Mouse (Mus musculus): ENCODE results near the gene F10.

The F10 gene

DNA sequence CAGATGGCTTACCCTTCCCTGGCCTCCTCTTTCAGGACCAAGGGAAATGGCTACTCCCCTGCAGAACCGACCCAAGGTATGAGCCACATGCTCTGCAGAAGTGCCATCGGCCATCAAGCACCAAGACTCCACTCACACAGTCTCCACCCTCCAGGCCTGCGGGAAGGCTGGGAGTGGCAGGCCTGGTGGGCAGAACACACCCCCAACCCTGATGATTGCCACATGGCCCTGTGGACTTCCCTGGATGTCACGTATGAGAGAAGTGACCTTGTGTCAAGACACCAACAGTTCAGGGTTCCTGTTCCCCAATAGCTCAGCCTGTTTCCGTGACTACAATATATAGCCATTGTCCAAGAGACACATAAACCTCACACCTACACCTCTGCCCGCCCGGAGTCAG is at the start of gene F10:
Gene F10 (plus strand): TSS at position 294 of the 400 bp plus-strand sequence.
- DNase-seq (ENCODE audit: extremely low read depth, low read depth) = no peak

- no peak for DNase-seq (ENCODE audit: extremely low read depth, low read depth)
Measured at GRCm38 (mm10) chr8:12987571-12987970, 49.5 kb upstream of the F10 start.

- DNase-seq (ENCODE audit: extremely low read depth, low read depth) = no peak
Measured at GRCm38 (mm10) chr8:12988722-12989430, 48.2 kb upstream of the F10 start.

DNA sequence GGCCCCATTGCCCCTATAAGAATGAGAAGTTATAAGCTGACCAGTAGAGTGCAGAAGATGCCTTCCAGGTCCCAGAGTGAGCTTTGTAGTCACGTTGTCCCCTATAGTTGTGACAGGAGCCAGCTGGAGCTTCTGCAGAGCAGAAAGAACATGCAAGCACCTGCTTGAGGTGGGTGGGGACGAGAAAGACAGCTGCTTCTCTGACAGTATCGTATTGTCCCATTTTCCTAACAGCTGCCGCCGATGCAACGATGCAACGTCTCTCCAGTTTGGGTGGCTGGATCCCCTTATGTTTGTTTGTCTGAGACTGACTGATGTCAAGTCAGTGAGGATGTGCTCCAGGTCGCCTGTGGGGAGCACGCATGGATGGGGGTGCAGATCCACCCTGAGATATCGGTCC is 45.7 kb upstream of the F10 start:
- DNase-seq (ENCODE audit: extremely low read depth, low read depth) = no peak

- no peak for DNase-seq (ENCODE audit: extremely low read depth, low read depth)
Measured at GRCm38 (mm10) chr8:12994468-12994867, 42.6 kb upstream of the F10 start.

DNA sequence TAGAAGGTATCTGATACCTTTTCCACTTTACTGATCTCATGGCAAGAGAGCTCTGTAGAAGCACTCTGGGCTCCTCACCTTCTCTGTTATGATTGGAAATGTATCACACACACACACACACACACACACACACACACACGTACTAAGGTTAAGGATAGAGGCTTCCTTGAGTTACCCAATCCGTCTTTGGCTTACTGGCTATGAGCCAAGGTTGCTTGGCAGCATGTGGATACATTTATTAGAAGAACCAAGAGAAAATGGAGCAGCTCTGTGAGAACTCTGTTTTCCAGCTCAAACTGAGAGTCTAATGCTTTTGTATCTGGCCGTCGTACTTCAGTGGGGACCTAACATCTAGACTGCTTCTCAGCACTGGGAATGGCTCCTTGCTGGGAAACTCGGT is 41.6 kb upstream of the F10 start:
- no peak for DNase-seq (ENCODE audit: extremely low read depth, low read depth)

- no peak for DNase-seq (ENCODE audit: extremely low read depth, low read depth)
Measured at GRCm38 (mm10) chr8:12996831-12997275, 40.3 kb upstream of the F10 start.

DNA sequence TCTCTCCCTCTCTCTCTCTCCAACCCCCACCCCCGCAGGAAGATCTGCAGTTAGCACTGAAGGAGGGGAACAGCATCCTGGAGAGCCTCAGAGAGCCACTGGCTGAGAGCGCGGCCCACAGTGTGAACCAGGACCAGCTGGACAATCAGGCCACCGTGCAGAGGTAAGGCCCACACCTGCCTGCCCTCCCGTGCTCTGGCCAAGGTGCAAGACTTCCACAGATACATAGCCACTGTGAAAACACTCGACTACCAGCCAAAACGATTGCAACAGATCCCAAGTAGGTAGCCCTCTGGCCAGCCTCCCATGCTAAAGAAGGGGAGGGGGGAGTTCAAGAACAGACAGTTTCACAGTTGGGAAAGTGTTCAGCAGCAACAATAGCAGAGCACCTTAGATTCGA is 38.8 kb upstream of the F10 start:
- no peak for DNase-seq (ENCODE audit: extremely low read depth, low read depth)

DNA sequence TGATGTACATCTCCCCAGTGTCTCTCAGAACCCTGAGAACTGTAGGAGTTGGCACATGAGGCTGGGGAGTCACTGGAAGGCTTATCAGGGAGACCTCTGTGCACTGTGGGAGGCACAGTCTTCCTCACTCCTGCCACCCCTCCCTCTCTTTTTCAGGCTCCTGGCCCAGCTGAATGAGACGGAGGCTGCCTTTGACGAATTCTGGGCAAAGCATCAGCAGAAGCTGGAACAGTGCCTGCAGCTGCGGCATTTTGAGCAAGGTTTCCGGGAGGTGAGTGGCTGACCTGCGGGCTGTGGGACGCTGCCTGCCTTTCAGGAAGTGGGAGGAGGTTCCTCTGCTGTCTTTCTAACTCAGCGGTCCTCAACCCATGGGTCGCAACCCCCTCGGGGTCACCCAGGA is 37.3 kb upstream of the F10 start:
- DNase-seq (ENCODE audit: extremely low read depth, low read depth) = no peak

DNA sequence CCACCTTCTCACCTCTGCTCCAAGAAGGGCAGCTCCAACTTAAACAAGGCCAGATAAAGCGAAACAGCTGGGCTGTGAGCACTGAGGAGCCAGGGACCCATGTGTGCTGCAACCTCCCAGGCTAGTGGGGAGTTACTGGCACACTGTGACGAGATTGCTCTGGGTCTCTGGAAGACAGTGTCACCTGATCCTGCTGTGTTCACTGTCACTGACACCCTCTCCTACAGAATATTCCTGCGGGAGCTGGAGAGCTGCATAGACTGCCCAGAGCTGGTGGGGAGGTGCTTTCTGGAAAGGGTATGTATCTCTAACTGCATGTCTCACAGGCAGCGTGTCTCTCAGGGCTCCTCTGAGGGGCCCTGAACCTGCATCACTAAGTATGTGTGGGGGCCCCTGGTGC is 29.6 kb upstream of the F10 start:
- DNase-seq (ENCODE audit: extremely low read depth, low read depth) = no peak

- DNase-seq (ENCODE audit: extremely low read depth, low read depth) = no peak
Measured at GRCm38 (mm10) chr8:13010313-13010712, 26.8 kb upstream of the F10 start.

GRCm38 (mm10) chr8:13019560-13019959 is 17.5 kb upstream of the F10 start:
- no peak for DNase-seq (ENCODE audit: extremely low read depth, low read depth)

DNA sequence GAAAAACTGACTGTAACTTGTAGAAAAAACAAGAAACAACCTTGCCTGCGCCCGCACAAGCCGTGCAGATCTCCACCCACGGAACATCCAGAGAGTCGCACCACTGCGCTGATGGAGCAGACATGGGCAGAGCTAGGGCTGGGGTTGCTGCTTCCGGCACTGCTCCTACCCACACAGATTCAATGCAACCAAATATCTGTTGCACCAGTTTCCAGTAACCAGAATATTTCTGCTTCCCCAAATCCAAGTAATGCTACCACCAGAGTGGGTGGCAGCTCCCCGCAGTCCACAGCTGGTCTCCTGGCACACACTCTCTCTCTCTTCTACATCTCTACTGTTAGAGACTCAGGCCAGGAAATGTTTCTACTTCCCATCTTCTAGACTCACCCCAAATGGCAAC is 15.3 kb upstream of the F10 start:
- no peak for DNase-seq (ENCODE audit: extremely low read depth, low read depth)

DNA sequence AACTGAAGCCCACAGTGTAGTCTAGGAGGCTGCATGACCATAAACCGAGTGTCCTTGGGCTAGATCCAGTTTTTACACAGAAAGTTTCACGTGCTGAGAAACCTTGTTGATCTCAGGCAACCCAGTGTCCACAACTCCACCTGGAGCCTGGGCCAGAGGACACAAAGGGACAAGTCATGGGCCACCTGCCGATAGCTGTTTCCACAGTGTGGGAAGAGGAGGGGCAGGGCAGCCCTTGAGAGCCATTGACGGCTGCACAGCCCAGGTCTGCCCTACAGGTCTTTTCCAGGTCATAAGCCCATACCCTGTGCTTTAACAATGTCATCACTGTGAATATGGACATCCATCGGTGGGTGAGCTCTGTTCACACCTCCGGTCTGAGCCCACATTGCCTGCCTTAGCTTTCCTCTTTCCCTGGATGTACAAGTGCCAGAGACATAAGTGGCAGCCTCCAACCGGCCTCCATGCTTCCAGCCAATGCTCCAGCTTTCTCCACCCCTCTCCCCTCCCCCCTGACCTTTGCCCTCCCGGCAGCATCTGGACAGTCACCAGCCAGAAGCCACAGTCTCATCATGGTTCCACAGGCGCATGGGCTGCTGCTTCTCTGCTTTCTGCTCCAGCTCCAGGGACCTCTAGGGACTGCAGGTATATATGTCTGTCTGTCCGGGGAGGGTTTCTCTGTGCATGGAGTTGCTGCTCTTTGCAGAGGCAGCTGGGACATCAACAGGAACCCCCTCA is 11.5 kb upstream of the F10 start, which contains the start of gene F7:
Gene F7 (plus strand): TSS at position 548 of the 738 bp plus-strand sequence.
- DNase-seq (ENCODE audit: extremely low read depth, low read depth) = no peak

GRCm38 (mm10) chr8:13027615-13028014 is 9.5 kb upstream of the F10 start:
- no peak for DNase-seq (ENCODE audit: extremely low read depth, low read depth)

- no peak for DNase-seq (ENCODE audit: extremely low read depth, low read depth)
Measured at GRCm38 (mm10) chr8:13028482-13028881, 8.6 kb upstream of the F10 start.

GRCm38 (mm10) chr8:13036346-13036812 is 729 bp upstream of the F10 start:
- DNase-seq (ENCODE audit: extremely low read depth, low read depth) = no peak

DNA sequence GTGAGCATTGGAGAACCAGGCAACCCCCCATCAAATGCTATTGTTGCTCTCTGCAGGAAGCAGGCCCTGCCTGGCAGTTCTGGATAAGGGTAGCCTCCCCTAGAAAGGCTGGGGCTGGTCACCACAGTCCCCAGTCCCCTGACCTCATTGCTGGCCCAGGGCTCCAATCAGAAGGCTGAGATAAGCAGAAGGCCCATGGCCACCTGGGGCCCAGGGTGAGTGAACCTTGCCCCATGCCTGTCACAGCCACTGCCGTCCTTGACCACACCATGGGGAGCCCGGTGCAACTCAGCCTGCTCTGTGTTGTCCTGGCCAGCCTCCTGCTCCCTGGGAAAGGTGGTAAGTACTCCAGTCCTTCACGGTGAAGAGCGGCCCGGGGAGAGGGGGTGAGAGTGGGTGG is 461 bp downstream of the F10 start:
- no peak for DNase-seq (ENCODE audit: extremely low read depth, low read depth)

- DNase-seq (ENCODE audit: extremely low read depth, low read depth) = no peak
Measured at GRCm38 (mm10) chr8:13039054-13039453, 1.9 kb downstream of the F10 start.

DNA sequence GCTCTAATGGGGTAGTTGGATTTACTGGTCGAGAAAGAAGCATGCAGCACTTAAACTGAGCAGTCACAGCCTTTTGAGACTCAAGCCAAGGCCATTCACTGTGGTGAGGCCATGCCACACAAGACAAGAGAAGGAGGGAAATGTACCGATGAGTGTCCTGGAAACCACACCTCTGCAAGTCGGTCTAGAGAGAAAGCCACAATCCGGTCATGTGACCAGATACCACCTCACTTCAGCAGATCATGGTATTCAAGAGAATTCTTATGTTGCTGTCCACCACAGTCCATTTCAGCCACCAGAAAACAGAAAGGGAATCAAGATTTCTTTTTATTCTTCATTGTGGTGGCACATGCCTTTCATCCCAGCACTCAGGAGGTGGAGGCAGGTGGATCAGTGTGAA is 4.4 kb downstream of the F10 start:
- no peak for DNase-seq (ENCODE audit: extremely low read depth, low read depth)

GRCm38 (mm10) chr8:13047652-13048051 is 10.5 kb downstream of the F10 start:
- no peak for DNase-seq (ENCODE audit: extremely low read depth, low read depth)

- no peak for DNase-seq (ENCODE audit: extremely low read depth, low read depth)
Measured at GRCm38 (mm10) chr8:13050550-13050949, 13.4 kb downstream of the F10 start.

DNA sequence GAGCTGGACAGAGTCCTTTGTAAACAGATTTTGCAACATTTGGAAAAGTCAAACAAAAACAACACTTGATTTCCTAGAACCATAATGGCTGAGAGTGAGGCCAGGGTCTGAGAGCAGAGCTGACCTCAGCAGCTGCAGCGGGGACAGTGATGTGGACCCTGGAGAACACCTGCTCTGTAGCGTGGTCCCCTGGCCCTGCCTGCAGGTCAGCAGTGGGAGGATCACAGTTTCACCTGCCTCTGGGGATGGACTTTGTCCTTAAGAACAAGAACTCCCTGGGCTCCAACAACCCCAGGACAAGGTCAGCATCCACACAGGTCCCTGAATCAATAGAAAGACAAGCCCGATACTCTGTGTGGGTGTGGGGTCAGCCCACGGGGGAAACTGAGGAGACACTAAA is 20.2 kb downstream of the F10 start:
- no peak for DNase-seq (ENCODE audit: extremely low read depth, low read depth)
